Mouse (Mus musculus) bone marrow, adult 2 months (tissue): ENCODE measurements around the gene Tmtc2.

Experiments
- CTCF ChIP-seq: fragments of 200-500 bp; IDR thresholded peaks from 2 replicates; pipeline ENCODE4 v1.5.1; 2011; ENCODE audit warnings: low read length, control low read depth; ENCODE audit not compliant: control insufficient read depth, insufficient read depth
- POLR2A ChIP-seq: fragments of 200-500 bp; IDR thresholded peaks from 2 replicates; pipeline ENCODE4 v1.6.1; 2011; ENCODE audit warnings: low read depth, mild to moderate bottlenecking, control low read depth, low read length, borderline replicate concordance; ENCODE audit not compliant: control insufficient read depth

DNA sequence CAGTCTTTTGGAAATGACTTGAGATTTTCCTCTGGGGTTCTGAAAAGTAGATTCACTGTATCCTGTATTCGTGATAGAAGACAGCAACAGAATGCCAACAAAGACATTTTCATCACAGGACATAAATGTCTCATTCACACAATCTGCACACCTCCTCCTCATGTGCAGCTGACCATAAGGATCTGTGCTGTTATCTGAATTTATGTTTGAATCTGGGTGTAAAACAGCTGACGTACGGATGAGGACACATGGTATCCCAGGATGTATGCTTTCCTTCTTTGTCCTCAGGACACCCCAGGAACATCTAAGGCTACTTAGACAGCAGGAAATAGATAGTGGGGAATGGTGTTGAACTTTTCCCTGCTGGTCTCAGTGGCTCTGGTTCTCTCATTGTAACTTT, 37.9 kb upstream of the Tmtc2 start:
- TF ChIP-seq POLR2A (no peak), CTCF (no peak)
